ENCODE assay signal across 8 mouse cellular contexts in genomic region chr14:120275246-120276238, GRCm38 (mm10). TPM values are rescaled to one million over a fixed set of nuclear protein-coding genes. Genes with fewer than 3 reads are reported as not detected.
A peak's percentile ranks its signal among the peaks of the same experiment; 100 is the strongest.
DNase-seq lines count a peak whose midpoint lies in the region; ATAC-seq and TF ChIP-seq lines count a peak whose summit lies in the region.

Gene Mbnl2 (plus strand): TSS chr14:120275669.

- peak within 1 kb of the TSS; percentile 69 for H3K9ac ChIP-seq in MEL (ENCODE audit: control insufficient read depth, low read depth, low read length, poor library complexity, severe bottlenecking)
- H3K9ac ChIP-seq in forebrain, postnatal 0 days = peak within 1 kb of the TSS; percentile 50
- H3K9ac ChIP-seq in lung, embryonic 16.5 days (ENCODE audit: low read length) = peak within 1 kb of the TSS; percentile 84

- H3K4me3 ChIP-seq in MEL (ENCODE audit: control insufficient read depth in 1 of 2, insufficient read depth in 1 of 2, low read depth in 2 of 2, low read length in 2 of 2) = peak within 1 kb of the TSS; percentile 71 to 73
- H3K4me3 ChIP-seq in cerebellum, adult 2 months (replicated peaks; ENCODE audit: insufficient read depth, low read depth, low read length) = peak within 1 kb of the TSS; percentile 94
- H3K4me3 ChIP-seq in forebrain, postnatal 0 days (ENCODE audit: low read depth, low read length) = peak within 1 kb of the TSS; percentile 71
- H3K4me3 ChIP-seq in lung, embryonic 16.5 days (ENCODE audit: low read length) = peak within 1 kb of the TSS; percentile 79

- peak; percentile 100 for ATAC-seq in forebrain, postnatal 0 days
- peak; percentile 97 for ATAC-seq in lung, embryonic 16.5 days (ENCODE audit: low read depth)

- no peaks in the 10 kb centered on the region for H3K27me3 ChIP-seq in MEL (ENCODE audit: control insufficient read depth in 1 of 2, insufficient read depth in 2 of 2, low read length in 2 of 2)
- no peaks in the 10 kb centered on the region for H3K27me3 ChIP-seq in cerebellum, adult 2 months (ENCODE audit: control insufficient read depth, insufficient read depth, low read length)
- H3K27me3 ChIP-seq in forebrain, postnatal 0 days (ENCODE audit: insufficient read depth, low read length) = no peaks in the 10 kb centered on the region
- no peaks in the 10 kb centered on the region for H3K27me3 ChIP-seq in lung, embryonic 16.5 days (ENCODE audit: control insufficient read depth, insufficient read depth, low read depth, low read length)

- H3K36me3 ChIP-seq in MEL (ENCODE audit: control insufficient read depth in 1 of 2, insufficient read depth in 2 of 2, low read length in 2 of 2) = peaks cover 0 to 13% of the 10 kb centered on the region in 2 experiments; a peak in 2 of 4 replicates
- no peaks in the 10 kb centered on the region for H3K36me3 ChIP-seq in forebrain, postnatal 0 days (ENCODE audit: insufficient read depth)
- no peaks in the 10 kb centered on the region for H3K36me3 ChIP-seq in lung, embryonic 16.5 days (ENCODE audit: control insufficient read depth, insufficient read depth, low read length)

- TF ChIP-seq POLR2A in MEL (IDR thresholded peaks at IDR 0.05; ENCODE audit: control insufficient read depth in 1 of 2, insufficient read depth in 1 of 2, low read depth in 1 of 2, low read length in 2 of 2, poor library complexity in 1 of 2) = peak in 1 of 2 experiments; percentile 59; a peak in 2 of 4 replicates
- peak; percentile 94; the same call in 1 of the 2 replicates for TF ChIP-seq POLR2A in cerebellum, adult 2 months (IDR thresholded peaks at IDR 0.05; ENCODE audit: borderline replicate concordance, insufficient read depth, low read length)

- under 1% methylated on average over 35 of the region's 35 CpGs for WGBS in cerebellum, adult 2 months
- under 1% methylated on average over 35 of the region's 35 CpGs for WGBS in forebrain, postnatal 0 days
- under 1% methylated on average over 35 of the region's 35 CpGs for WGBS in lung, embryonic 16.5 days

- no peak for TF ChIP-seq RAD21 in MEL (IDR thresholded peaks at IDR 0.05; ENCODE audit: low read depth, low read length)

- TF ChIP-seq CTCF in MEL (IDR thresholded peaks at IDR 0.05 in 2 of 3, conservative IDR thresholded peaks at IDR 0.05 in 1 of 3; ENCODE audit: control insufficient read depth in 1 of 3, insufficient read depth in 1 of 3, low read depth in 2 of 3, low read length in 3 of 3, poor library complexity in 1 of 3, severe bottlenecking in 1 of 3) = no peak
- no peak for TF ChIP-seq CTCF in cerebellum, adult 2 months (IDR thresholded peaks at IDR 0.05; ENCODE audit: borderline replicate concordance, insufficient read depth, low read depth, low read length)
- no peak for TF ChIP-seq CTCF in forebrain, postnatal 0 days (IDR thresholded peaks at IDR 0.05; ENCODE audit: low read depth)

- DNase-seq in MEL (ENCODE audit: low read depth, low spot score) = peak; percentile 89
- DNase-seq in cerebellum, adult 2 months = peak; percentile 96 to 98
- DNase-seq in forebrain, postnatal 0 days = peak; percentile 96
- DNase-seq in heart, postnatal 4 days = peak; percentile 97
- DNase-seq in layer of hippocampus, adult 9-10 months (ENCODE audit: low spot score) = peak; percentile 86
- peak; percentile 87 for DNase-seq in ovary, postnatal 10 days (ENCODE audit: low spot score)
- peak; percentile 90 to 92 for DNase-seq in thymus, postnatal 10 days (ENCODE audit: low spot score in 2 of 2)

- peak within 1 kb of the TSS; percentile 80 for H3K27ac ChIP-seq in MEL (ENCODE audit: control insufficient read depth, low read depth, low read length)
- peak within 1 kb of the TSS; percentile 70 for H3K27ac ChIP-seq in cerebellum, adult 2 months (ENCODE audit: insufficient read depth, low read length)
- H3K27ac ChIP-seq in forebrain, postnatal 0 days (ENCODE audit: low read depth, low read length) = peak within 1 kb of the TSS; percentile 79
- H3K27ac ChIP-seq in lung, embryonic 16.5 days (ENCODE audit: low read length) = peak within 1 kb of the TSS; percentile 97

- H3K4me1 ChIP-seq in MEL (ENCODE audit: control insufficient read depth in 1 of 2, insufficient read depth in 2 of 2, low read length in 2 of 2) = peaks cover 10 to 17% of the 10 kb centered on the region in 2 experiments
- peaks cover 5% of the 10 kb centered on the region; the same call in 1 of the 2 replicates for H3K4me1 ChIP-seq in cerebellum, adult 2 months (ENCODE audit: control insufficient read depth, insufficient read depth, low read length)
- H3K4me1 ChIP-seq in forebrain, postnatal 0 days (ENCODE audit: insufficient read depth) = peaks cover 18% of the 10 kb centered on the region
- H3K4me1 ChIP-seq in lung, embryonic 16.5 days (replicated peaks; ENCODE audit: control insufficient read depth, insufficient read depth, low read length) = peaks cover 32% of the 10 kb centered on the region

- H3K4me2 ChIP-seq in forebrain, postnatal 0 days (ENCODE audit: low read depth) = peak within 1 kb of the TSS; percentile 71
- peak within 1 kb of the TSS; percentile 95 for H3K4me2 ChIP-seq in lung, embryonic 16.5 days (ENCODE audit: low read depth, low read length)

- peaks cover 16% of the 10 kb centered on the region for H3K79me2 ChIP-seq in MEL (ENCODE audit: control insufficient read depth, insufficient read depth, low read length, poor library complexity)

- H3K9me3 ChIP-seq in MEL (replicated peaks; ENCODE audit: insufficient read depth, low read length) = no peaks in the 10 kb centered on the region
- H3K9me3 ChIP-seq in forebrain, postnatal 0 days (ENCODE audit: low read length) = no peaks in the 10 kb centered on the region
- H3K9me3 ChIP-seq in lung, embryonic 16.5 days (ENCODE audit: control insufficient read depth, low read length) = no peaks in the 10 kb centered on the region

- TF ChIP-seq EP300 in MEL (IDR thresholded peaks at IDR 0.05; ENCODE audit: low read depth in 1 of 2, low read length in 2 of 2) = no peak

TF ChIP-seq in MEL, 35 proteins besides CTCF, POLR2A, EP300 and RAD21:
- TF ChIP-seq MYB (IDR thresholded peaks at IDR 0.05; ENCODE audit: low read depth, low read length) = no peak
- no peak for TF ChIP-seq BHLHE40 (IDR thresholded peaks at IDR 0.05; ENCODE audit: borderline replicate concordance, low read depth, low read length)
- TF ChIP-seq E2F4 (IDR thresholded peaks at IDR 0.05; ENCODE audit: borderline replicate concordance, low read depth, low read length) = no peak
- TF ChIP-seq MAX (IDR thresholded peaks at IDR 0.05; ENCODE audit: low read length) = no peak
- TF ChIP-seq UBTF (IDR thresholded peaks at IDR 0.05; ENCODE audit: borderline replicate concordance, insufficient read depth, low read depth, low read length) = no peak
- TF ChIP-seq SIN3A (IDR thresholded peaks at IDR 0.05; ENCODE audit: low read length) = peak; percentile 48; the same call in 1 of the 2 replicates
- TF ChIP-seq POLR2AphosphoS2 (IDR thresholded peaks at IDR 0.05; ENCODE audit: low read length) = peak; percentile 39; the same call in 1 of the 2 replicates
- TF ChIP-seq TBP (IDR thresholded peaks at IDR 0.05; ENCODE audit: low read depth, low read length) = peak; percentile 69; the same call in 1 of the 2 replicates
- no peak for TF ChIP-seq USF1 (IDR thresholded peaks at IDR 0.05; ENCODE audit: low read depth, low read length)
- peak; percentile 46; the same call in 1 of the 2 replicates for TF ChIP-seq NELFE (IDR thresholded peaks at IDR 0.05; ENCODE audit: low read depth, low read length)

RNA-seq across cellular contexts. Expression of gene Mbnl2, which starts in this region (rescaled TPM):
- total RNA-seq in MEL (2012; rRNA removed) = 5.6 and 6.5 TPM in 2 replicates
- 1 to 10 TPM in 1 of 2 experiments, not detected in 1; 8.6 TPM for polyA plus RNA-seq in MEL (2012; ENCODE audit: insufficient read depth in 1 of 2, insufficient read length in 2 of 2, low read depth in 1 of 2, low replicate concordance in 2 of 2, missing spikeins in 1 of 2)
- polyA plus RNA-seq in cerebellum, adult 2 months (2012; rRNA removed) = 163 and 176 TPM in 2 replicates
- total RNA-seq in forebrain, postnatal 0 days (2014; rRNA removed) = 38.9 and 58.6 TPM in 2 replicates
- 17.1 and 23.9 TPM in 2 replicates for polyA plus RNA-seq in forebrain, postnatal 0 days (2015; fragmentation: Nextera tagmentation; extraction: Ambion mirVana)
- 100 to 1,000 TPM; 193 TPM for total RNA-seq in heart, postnatal 4 days (2021)
- 162 and 164 TPM in 2 replicates for polyA plus RNA-seq in lung, embryonic 16.5 days (2015; fragmentation: Nextera tagmentation; extraction: Ambion mirVana)

Comparison
In these comparisons a context has a peak if more than half of its experiments do, and no peak if none do; other contexts are left out.
1. Peak in every context shown above with its lines: DNase-seq, ATAC-seq, H3K4me3 ChIP-seq and H3K27ac ChIP-seq.